Mouse (Mus musculus) left cerebral cortex, adult 9 months (tissue): ENCODE data around the gene Ctsd.
"Not testable (repeated sequence)": the region's sequence is repeated elsewhere in the genome, so short reads cannot be mapped to it uniquely, and the experiment has no call there.

ENCODE experiments used
- DNase-seq, 2 experiments: peaks; one replicate each; pipeline ENCODE4 v3.0.0; 2022; ENCODE audit warnings: low spot score in 2 of 2

Gene Ctsd

DNA sequence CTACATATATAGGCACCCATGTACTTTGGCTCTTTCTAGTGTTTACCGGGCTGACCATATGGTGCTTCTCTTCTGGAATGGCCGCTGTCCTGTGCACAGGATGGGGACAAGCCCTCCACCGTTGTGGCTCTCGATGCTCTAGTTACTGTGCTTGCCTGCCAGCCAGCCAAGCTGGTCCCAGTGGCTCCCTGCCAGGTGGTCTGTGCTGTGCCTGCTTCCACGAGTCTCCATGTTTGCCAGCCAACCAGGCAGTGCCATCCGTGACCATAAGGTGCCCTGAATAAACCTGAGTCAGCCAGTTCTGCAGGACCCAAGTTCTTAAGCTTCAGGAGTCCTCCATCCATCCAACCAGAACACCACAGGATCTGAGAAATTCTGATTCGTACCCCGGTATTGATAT is 52.7 kb downstream of the Ctsd start:
- no peak for DNase-seq

GRCm38 (mm10) chr7:142334246-142334645 is 53.6 kb downstream of the Ctsd start:
- DNase-seq, result peak in 1 of 2 experiments; percentile 91

GRCm38 (mm10) chr7:142332741-142333140 is 55.1 kb downstream of the Ctsd start:
- DNase-seq, result not testable (repeated sequence)

GRCm38 (mm10) chr7:142331281-142331680 is 56.6 kb downstream of the Ctsd start:
- DNase-seq, result no peak

GRCm38 (mm10) chr7:142330271-142330724 is 57.5 kb downstream of the Ctsd start:
- DNase-seq, result no peak

GRCm38 (mm10) chr7:142328507-142328906 is 59.3 kb downstream of the Ctsd start:
- no peak for DNase-seq

DNA sequence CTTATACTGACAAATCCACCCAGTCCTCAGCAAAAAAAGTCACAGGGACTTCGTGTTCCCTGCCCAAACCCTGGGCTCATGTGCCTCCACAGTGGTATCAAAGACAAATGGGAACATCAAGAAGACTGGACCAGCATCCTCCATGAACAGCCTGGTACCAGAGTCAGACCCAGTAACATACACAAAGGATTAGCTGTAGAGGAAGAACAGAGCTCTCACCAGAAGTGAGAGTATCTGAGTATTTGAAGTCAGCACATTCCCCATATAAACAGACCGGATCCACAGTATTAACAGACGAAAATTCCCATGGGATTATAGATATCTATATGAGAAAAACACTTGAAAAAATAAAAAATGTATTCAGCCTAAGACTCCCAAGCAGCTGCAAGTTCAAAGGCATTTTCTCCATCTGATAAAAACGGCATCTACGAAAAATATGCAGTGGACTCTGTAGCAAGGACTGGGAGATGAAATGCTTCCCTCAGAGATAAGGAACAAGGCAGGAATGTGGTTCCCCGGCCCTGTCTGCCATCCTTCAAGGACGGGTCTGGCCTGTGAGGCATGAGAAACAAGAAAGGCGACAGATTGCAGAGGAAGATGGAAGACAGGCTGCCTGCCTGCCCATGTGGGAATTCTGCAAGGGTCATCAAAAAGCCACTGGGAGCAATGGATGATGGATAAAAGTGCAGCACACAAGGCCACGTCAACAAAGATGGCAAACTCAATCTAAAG is 61.0 kb downstream of the Ctsd start:
- no peak for DNase-seq
